Mouse (Mus musculus) heart, adult 9 months (tissue): ENCODE data around the gene Fbxl2.
"Not testable (repeated sequence)": the region's sequence is repeated elsewhere in the genome, so short reads cannot be mapped to it uniquely, and the experiment has no call there.

Source experiments
- DNase-seq, 2 experiments: peaks; one replicate each; pipeline ENCODE4 v3.0.0; 2022; ENCODE audit warnings: low spot score in 2 of 2

Fbxl2 gene

DNA sequence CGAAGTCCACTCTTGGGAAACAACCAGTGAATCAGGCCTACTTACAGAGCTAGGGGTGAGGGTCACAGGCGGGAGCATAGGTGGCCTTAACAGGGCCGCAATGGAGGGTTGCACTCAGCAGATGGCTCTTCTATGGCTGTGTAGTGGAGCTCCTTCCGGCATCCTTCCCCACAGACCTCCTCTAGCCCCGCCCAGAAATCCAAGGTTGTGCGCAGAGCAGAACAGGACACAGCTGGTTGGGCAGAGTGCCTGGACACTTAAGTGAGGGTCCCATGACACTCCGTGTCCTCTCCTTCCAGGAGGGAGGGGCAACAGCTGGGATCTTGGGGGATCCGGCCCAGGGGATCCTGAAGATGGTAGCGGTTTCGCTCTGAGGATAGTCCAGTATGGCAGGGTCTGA lies at the start of gene Fbxl2:
Gene Fbxl2, minus strand, starts transcription at position 164 of the 400 bp plus-strand sequence.
- DNase-seq: no peak

DNA sequence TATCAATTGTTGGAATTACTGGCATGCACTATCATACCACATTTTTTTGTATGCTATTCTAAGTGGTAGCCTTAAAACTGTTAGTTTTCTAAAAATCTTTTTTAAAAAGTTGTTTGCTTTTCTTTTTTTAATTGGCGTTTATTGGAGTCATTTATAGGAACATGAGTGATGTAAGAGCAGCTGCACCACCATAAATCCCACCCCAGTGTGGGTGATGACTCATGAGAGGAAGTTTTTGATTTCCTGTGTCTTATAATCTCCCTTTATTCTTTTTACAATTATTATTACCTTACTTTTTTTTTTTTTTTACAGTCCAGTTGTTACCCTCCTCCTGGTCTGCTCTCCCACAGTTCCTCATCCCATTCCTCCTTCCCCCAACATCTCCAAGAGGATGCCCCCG lies 48.9 kb upstream of the Fbxl2 start:
- no peak for DNase-seq

DNA sequence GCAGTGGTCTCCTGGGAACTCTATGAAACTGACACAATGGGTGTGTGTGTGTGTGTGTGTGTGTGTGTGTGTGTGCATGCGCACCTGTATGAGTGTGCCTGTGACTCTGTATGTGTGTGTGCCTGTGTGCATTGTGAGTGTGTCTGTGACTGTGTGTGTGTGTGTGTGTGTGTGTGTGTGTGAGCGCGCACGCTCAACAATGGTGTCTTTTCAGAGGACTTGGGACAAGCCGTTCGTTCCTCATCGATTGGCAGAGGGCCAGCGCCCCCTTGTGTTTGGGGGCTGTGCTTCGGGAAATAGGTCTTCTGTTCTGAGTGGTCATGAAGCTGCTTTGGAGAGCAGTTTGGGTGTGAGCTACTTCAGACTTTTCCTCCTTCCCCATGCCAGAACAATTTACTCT lies 46.2 kb upstream of the Fbxl2 start:
- DNase-seq: not testable (repeated sequence)

DNA sequence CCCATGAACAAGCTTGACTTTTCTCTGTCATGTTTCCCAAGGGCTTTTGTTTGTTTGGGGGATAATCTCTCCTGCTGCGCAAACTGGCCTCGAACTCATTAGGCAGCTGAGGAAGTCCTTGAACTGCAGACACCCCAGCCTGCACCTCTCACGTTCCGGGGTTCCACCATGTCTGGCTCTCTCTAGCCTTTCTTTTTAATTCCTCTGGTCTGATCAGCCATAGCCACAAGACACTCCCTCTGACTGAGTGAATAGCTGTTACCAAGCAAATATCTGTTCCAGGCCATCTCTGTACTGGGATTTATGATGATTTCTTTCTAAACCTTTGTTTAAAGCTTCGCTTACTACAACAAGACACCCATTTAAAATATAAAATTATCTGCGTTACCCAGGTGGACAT lies 42.9 kb upstream of the Fbxl2 start:
- DNase-seq: not testable (repeated sequence)

DNA sequence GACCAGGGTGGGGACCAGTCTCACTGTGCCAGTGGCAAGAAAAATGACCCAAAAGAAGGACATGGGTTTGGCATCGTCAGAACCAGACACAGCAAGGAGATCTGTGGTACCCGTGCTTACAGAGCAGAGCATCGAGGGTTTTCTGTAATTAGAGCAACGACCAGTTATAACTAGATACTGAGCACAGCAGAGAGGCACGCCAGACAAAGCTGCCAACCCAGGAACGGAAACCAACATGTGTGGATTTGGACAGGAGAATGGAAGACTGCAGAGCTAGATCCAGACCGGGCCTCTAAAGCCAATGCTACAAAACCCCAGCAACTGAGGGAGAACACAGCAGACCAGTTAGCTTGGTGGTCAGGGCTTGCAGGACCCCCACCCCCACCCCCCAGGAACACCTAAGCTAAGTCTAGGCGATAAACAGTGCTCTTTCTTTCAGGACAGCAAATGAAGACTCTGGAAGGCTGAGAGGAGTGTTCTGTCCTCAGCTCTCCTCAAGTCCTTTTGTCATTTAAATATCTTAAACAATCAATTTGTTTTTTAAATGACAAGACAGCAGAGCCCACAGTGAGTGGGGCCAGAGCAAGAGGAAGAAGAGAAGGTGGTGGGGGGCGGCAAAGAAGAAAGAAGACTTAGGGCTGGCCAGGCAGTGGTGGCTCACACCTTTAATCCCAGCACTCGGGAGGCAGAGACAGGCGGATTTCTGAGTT lies 41.3 kb upstream of the Fbxl2 start:
- DNase-seq: no peak

DNA sequence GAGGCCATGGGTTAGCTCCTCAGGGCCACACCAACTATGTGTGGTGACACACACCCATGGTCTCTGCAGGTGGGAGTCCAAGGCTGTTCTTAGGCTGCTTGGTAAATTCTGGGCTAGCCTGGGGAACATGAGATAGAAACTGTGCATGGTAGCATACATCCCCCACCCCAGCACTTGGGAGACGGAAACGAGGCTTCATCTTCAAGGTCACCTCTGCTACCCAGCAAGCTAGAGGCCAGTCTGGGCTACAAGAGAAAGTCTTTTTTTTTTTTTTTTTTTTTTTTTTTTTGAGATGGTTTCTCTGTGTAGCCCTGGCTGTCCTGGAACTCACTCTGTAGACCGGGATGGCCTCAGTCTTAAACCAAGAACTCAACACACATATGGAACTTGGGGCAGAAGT lies 40.4 kb upstream of the Fbxl2 start:
- DNase-seq: no peak

DNA sequence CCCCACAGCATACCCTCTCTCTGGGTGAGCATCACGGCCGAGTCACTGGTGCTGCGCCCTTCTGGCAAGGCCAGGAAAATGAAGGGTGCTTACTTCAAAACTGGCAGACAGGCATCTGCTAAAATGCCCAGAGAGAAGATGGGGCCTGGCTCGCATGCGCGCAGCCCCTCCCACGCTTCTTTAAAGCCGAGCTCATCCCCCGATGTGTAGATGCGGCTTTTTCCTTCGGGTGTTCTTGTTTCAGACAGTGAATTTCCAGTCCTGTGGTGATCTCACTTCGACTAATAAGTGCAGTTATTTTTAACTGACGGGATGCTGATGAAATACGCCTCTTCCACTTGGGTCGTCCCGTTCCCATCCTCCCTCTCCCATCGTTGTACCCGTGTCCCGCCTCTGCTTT lies 27.7 kb upstream of the Fbxl2 start:
- DNase-seq: no peak

DNA sequence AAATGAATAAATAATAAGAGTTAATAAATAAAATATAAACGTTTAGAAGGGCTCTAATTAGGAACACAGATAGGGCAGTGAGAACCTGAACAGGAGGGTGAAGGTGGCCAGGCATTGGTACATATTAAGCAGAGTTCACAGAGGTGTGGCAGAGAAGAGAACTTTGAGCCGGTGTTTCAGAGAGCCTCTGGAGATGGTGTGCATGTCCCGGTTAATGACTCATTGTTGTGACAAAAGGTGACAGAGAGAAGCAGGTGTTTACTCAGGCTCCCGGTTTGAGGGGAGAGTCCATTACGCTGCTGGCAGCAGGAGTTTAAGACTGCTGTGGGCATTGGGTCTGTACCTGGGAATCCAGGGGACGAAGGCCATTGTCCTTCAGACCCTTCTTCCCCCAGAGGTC lies 23.4 kb upstream of the Fbxl2 start:
- no peak for DNase-seq

DNA sequence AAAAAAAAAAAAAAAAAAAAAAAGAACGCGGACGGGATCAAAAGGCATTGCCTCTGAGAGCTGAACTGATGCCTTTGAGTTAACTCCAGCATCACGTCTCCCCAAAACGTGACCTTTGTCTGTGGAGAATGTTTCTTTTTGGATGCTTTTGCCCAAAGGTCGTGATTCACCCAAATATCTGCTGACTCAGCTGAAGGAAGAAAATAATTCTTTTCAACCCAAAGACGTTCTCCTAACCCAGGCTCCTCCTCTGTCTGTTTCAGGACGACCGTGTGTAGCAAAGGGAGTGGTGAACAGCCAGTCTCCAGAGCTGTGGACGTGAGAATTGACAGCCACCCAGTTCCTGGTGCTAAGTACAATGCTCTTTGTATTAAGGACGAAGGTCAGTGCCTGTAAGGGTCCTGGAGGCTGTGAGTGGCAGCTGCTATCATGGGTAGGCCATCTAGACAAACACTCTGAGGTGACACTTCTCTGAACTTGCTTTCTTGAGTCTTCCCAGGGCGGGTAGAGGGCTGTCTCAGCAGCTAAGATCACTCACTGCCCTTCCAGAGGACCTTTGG lies 22.6 kb upstream of the Fbxl2 start:
- DNase-seq: no peak

DNA sequence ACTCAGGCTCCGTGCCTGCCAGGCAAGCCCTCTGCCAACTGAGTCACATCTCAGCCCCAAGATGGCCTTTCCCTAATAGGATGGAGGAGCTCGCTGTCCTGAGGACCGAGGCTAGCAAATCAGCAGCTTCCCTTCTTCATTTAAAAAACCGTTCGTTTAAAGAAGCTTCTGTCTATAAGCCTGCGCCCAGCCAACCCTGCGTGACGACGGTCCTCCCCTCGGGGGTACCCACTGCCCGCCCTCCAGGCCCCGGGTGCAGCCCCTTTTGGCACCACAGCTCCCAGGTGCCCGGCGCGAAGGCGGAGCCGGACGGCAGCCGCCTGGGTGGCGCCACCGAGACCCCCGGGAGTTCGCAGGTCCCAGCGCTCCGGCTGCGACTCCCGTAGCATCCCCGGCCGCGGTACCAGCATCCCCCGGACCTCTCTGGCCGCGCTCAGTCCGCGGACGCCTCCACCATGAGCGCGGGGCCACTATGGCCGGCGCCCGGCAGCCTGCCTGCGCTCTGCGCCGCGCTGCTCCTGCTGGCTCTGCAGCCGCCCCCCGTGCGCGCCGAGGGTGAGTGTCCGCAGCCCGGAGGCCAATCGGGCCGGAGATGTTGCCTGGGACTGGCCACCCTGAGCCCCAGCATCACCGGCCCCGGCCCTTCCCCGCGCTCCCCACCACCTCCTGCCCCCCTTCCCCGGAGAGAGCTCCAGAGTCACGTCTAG lies 11.3 kb upstream of the Fbxl2 start, which contains the start of gene Susd5:
Gene Susd5, plus strand, starts transcription at position 51 of the 707 bp plus-strand sequence.
- no peak for DNase-seq

DNA sequence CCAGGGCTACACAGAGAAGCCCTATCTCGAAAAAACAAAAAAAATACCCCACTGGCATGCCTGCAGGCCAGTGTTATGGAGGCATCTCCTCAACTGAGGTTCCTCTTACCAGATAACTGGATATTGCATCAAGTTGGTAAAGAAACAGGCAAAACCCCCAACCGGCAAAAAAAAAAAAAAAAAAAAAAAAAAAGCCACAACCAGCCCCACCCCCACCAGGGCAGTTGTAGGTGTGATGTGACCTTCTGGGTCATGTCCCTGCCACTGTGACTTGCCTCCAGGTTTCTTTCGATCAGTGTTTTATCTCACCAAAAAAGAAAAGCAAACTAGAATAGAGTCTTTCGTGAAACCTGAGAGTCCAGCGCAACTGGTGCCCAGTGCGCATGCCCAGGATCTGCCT lies 6.9 kb upstream of the Fbxl2 start:
- DNase-seq: no peak

DNA sequence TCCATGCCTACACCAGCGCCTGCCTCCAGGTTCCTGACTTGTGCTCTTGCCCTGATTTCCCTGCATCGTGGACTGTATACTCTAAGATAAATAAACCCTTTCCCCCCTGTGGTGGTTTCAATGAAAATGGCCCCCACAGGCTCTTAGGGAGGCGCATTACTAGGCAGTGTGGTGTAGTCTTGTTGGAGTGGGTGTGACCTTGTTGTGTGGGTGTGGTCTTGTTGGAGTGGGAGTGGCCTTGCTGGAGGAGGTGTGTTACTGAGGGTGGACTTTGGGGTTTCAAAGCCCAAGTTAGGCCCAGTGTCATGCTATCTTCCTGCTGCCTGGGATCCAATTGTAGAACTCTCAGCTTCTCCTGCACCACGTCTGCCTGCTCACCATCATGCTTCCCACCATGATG lies 6.0 kb upstream of the Fbxl2 start:
- DNase-seq: no peak

DNA sequence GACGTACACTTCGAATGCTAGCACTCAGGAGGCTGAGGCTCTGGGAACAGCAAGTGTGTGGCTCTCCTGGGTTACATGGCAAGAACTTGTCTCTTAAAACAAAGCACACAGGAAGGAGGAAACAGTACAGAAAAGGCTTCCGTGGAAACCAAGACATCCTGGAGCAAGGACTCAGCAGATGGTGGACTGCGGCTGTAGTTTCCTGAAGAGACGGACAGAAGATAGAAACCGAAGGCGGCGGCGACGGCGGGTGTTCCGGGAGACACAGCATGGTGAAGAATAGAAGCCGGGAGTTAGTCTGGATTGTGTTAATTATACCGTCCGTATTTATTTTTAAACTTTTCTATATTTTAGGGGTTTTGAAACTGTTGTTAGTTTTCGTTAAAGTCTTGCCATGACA lies 4.8 kb upstream of the Fbxl2 start:
- DNase-seq: no peak

DNA sequence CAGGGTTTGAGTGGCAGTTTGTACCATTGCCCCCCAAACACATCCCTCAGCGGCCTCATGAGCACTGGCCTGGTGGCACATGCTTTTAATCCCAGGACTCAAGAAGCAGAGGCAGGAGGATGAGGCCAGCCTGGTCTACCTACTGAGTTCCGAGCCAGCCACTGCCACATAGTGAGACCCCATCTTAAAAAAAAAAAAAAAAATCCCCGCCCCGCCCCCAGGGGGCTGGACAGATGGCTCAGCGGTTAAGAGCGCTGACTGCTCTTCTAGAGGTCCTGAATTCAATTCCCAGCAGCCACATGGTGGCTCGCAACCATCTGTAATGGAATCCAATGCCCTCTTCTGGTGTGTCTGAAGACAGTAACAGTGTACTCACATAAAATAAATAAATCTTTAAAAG lies 4.1 kb upstream of the Fbxl2 start:
- no peak for DNase-seq

DNA sequence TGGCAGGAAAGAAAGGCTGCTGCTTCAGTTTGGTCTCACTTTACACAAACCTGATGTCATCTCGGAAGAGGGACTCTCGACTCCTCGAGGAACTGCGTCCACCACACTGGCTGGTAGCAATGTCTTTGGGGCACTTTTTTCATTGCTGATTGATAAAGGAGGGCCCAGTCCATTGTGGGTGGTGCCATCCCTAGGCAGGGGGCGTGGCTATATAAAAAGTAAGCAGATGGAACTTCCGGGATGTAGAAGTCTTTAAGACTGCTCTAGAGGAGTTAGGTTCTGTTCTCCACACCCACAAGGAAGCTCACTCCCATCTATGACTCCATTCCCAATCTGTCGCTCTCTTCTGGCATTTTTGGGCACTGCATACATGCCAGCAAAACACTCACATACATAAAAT lies 685 bp upstream of the Fbxl2 start:
- no peak for DNase-seq

DNA sequence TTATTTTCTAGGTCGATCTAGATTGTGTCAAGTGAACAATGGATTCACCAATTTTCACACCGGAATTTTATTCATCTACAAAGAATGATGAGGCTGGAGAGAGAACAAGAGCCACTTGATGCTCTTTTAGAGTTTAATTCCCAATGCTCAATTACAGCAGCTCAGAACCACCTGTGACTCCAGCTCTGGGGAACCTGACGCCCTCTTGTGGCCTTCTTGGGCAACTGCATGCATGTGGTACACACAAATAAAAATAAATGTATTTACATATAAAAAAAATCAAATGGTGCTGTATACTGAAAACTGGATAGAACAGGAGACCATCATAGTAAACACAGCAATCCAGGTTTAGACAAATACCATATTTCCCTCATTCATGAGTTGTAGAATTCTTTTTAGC lies 1.5 kb downstream of the Fbxl2 start:
- DNase-seq: no peak

DNA sequence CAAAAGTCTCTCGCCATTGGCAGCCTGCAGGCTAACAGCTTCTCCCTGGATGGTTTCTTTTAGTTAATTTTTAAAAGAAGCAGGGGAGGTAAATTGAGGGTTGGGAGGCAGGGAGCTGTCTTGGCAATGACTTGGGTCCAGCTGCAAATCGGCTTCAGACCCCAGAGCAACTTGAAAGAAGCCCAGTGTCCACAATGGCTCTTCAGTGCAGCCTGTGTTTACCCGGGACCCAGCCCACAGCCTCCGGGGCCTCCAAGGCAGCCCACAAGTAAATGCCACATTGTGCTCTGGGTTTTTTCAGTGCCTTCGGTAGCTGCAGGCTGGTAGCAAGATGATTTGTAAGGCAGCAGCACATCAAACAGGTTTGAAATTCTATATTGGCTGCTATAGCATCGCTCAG lies 3.5 kb downstream of the Fbxl2 start:
- no peak for DNase-seq

DNA sequence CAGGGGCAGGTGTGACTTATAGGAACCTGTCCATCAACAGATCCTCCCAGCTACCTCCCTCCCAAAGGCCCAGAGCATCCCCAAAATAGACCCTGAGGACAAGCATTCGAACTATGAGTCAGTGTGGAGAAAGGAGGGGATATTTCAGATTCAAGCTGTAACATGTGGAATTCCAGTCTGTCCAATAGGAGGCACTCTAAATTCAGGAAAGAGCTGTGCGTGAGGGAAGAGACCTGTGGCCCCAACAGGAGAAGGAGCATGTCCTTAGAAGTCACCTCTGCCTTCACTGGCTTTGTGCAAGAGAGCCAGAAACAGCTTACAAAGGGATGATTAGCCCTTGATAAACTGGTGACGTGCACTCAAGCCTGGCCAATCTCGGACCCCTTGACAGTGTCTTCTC lies 5.0 kb downstream of the Fbxl2 start:
- DNase-seq: no peak

DNA sequence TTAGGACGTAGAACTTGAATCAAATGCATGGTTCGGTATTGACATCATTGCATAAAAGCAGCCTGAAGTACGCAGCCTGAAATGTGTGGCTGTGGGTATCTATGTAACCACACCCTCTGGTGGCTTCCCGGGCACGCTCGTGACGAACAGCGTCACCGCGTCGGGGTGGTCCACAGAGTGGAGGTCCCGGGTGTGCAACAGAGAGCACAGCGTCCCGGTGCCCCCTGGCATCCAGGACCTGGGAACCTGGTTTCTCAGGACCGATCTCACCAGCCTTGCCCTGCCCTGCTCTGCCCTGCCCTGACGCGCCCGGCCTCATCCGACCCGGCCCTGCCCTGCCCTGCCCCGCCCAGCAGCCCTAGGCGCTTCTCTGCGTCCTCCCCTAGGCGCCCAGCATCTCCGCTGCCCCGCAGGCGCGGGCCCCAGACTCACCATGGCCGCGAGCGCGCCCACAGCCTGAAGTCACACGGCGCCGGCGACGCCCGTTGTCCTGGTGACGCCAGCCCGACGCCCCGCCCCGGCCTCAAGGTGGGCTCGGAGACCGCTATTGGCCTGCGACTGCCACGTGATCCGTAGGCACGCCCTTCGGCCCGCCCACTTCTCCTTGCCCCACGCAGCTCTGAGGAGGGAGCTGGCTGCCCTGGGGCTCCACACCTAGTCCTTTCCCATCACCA lies 19.6 kb downstream of the Fbxl2 start:
- peak in 1 of 2 experiments; percentile 20 for DNase-seq

DNA sequence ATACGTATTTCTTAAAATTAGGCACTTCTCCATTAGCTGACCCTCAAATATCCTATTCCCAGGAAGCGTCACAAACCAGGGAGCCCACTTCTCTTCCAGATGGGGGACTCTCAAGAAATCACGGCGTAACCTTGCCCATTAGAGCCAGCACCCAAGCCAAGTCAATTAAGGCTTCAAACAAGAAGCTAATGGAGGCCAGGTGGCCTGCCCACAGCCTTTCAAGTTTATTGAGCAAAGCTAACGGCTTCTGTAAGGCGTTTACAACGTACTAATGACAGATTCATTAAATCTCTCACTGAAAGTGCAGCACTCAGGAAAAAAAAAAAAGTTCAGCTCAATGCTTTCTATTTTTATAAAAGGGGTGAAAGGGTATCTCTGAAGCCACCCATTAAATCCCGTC lies 20.1 kb downstream of the Fbxl2 start:
- no peak for DNase-seq

DNA sequence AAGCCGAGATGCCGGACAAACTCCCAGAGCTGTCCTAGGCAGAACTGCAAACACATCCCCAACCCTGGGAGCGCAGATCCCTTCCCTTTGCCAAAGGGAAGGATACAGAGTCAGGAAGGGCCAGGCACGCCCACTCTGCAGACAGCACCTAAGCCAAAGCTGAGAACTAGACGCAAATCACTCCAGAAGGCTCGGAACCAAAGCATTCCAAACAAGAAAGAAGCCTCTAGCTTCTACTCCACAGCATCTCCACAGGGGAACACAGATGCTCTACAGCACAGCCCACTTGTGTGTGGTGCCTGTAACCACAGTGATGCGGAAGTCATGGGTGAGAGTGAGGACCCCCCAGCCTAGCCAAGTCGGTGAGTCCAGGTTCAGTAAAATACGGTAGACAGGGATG lies 20.8 kb downstream of the Fbxl2 start:
- DNase-seq: no peak

DNA sequence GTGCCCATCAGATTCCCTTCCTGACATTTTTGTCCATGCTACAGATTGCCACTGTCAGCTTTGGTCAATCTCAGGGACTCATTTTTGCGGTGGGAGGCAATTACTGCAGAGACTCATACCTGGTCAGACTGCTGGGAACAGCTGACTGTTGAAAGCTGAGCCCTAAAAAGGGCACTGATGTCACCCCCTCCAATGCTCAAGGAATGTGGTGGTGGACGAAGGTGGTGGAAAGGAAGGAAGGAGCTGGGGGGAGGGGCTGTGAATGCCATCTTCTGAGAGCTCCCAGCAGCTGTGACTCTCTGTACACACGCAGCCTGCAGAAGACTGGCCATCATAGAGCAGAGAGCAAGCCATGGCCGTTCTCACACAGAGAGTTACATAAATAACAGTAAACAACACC lies 23.9 kb downstream of the Fbxl2 start:
- DNase-seq: no peak
